Mouse (Mus musculus) monocyte, adult 5-6 weeks (primary cell): ENCODE data around the gene Eef2kmt. TPM values are rescaled to one million over a fixed set of nuclear protein-coding genes. Genes with fewer than 3 reads are reported as not detected.

Experiments used
- total RNA-seq: library from RNA; stranded (forward); fragments of 200-1000, 200-491, 200-594 nt; gene quantifications from 3 replicates; pipeline ENCODE4 v1.2.3, GENCODE M21; 2017

Gene Eef2kmt
- total RNA-seq, 1 experiment from 2014 or later: 3.8 TPM

Other genes starting within 250 kb of the Eef2kmt start
- not detected in 3 replicates for gene Smim22, start 248.7 kb downstream of the Eef2kmt start, total RNA-seq
- gene Rogdi, start 242.4 kb downstream of the Eef2kmt start, total RNA-seq: 16.4 to 45.3 TPM (median 35.2 TPM) in 3 replicates
- gene Glyr1, start 206.1 kb downstream of the Eef2kmt start, total RNA-seq: 129 to 168 TPM (median 139 TPM) in 3 replicates
- gene Ubn1, start 205.9 kb downstream of the Eef2kmt start, total RNA-seq: 55.2 to 74.4 TPM (median 61.2 TPM) in 3 replicates
- 0.29 to 0.78 TPM (median 0.53 TPM) in 3 replicates for gene Ppl, start 123.6 kb downstream of the Eef2kmt start, total RNA-seq
- 0.19 TPM in 1 of 3 replicates, not detected in the others for gene Sec14l5, start 108.9 kb downstream of the Eef2kmt start, total RNA-seq
- 66.9 to 77.6 TPM (median 67.0 TPM) in 3 replicates for gene Nagpa, start 52.0 kb downstream of the Eef2kmt start, total RNA-seq
- gene AU021092, start 33.7 kb downstream of the Eef2kmt start, total RNA-seq: not detected in 3 replicates
- 22.9 to 28.0 TPM (median 23.8 TPM) in 3 replicates for gene Alg1, start 22.4 kb downstream of the Eef2kmt start, total RNA-seq